Mouse (Mus musculus) embryonic facial prominence, embryonic 12.5 days (tissue): ENCODE measurements at regions not wholly inside any gene's neighbourhood (a gene's known extent, or its start where the extent isn't known, plus 50 kb on each side); places are given as distances from the start of the nearest gene placed in this dataset.

Experiments
- ATAC-seq: fragments of 200-750 bp; cut with Nextera tagmentation; 2 replicates; pipeline ENCODE4 v1.8.0; 2017; ENCODE audit not compliant: insufficient number of reproducible peaks, insufficient read depth, low FRiP score, low TSS enrichment
- H3K27ac ChIP-seq: fragments of 300-500 bp; sonication (generic); 2 replicates; pipeline ENCODE4 v1.5.1; 2016; ENCODE audit warnings: mild to moderate bottlenecking
- H3K27me3 ChIP-seq: fragments of 300-500 bp; sonication (generic); 2 replicates; pipeline ENCODE4 v1.6.1; 2016; ENCODE audit warnings: mild to moderate bottlenecking, moderate library complexity
- H3K36me3 ChIP-seq: fragments of 300-500 bp; sonication (generic); 2 replicates; pipeline ENCODE4 v1.6.1; 2016; ENCODE audit warnings: mild to moderate bottlenecking
- H3K4me1 ChIP-seq: fragments of 300-500 bp; sonication (generic); 2 replicates; pipeline ENCODE4 v1.6.1; 2016
- H3K4me2 ChIP-seq: fragments of 300-500 bp; sonication (generic); replicated peaks from 2 replicates; pipeline ENCODE4 v1.6.1; 2016; ENCODE audit warnings: mild to moderate bottlenecking, moderate library complexity
- H3K4me3 ChIP-seq: fragments of 300-500 bp; sonication (generic); 2 replicates; pipeline ENCODE4 v1.5.1; 2016; ENCODE audit warnings: mild to moderate bottlenecking
- H3K9ac ChIP-seq: fragments of 300-500 bp; sonication (generic); 2 replicates; pipeline ENCODE4 v1.6.1; 2016; ENCODE audit warnings: mild to moderate bottlenecking, moderate library complexity
- H3K9me3 ChIP-seq: fragments of 300-500 bp; sonication (generic); 2 replicates; pipeline ENCODE4 v1.6.1; 2016; ENCODE audit warnings: mild to moderate bottlenecking, moderate library complexity
- WGBS: fragments of 180-500 bp; shearing (Covaris S2); methylation state at CpG from one replicate; pipeline ENCODE4 v1.1.7; 2016; 5-methylcytosine and 5-hydroxymethylcytosine counted together

- Histone ChIP-seq H3K27me3 (no peaks in the 10 kb centered on the region), H3K36me3 (no peaks in the 10 kb centered on the region), H3K4me1 (no peaks in the 10 kb centered on the region), H3K9ac (no peak overlapping the region), H3K4me3 (no peak overlapping the region), H3K9me3 (no peaks in the 10 kb centered on the region), H3K27ac (no peak overlapping the region), H3K4me2 (no peak overlapping the region)
- ATAC-seq = no peak
- 41% methylated on average over 1 of the region's 1 CpGs for WGBS
Observed at GRCm38 (mm10) chr8:27837903-27838302, 390.4 kb downstream of the Poteg start.

- 24% methylated on average over 1 of the region's 1 CpGs for WGBS
- no peak overlapping the region for H3K4me3 ChIP-seq
- H3K4me2 ChIP-seq = no peak overlapping the region
- no peaks in the 10 kb centered on the region for H3K9me3 ChIP-seq
- H3K36me3 ChIP-seq = no peaks in the 10 kb centered on the region
- no peak overlapping the region for H3K9ac ChIP-seq
- no peaks in the 10 kb centered on the region for H3K27me3 ChIP-seq
- ATAC-seq = no peak
- H3K4me1 ChIP-seq = no peaks in the 10 kb centered on the region
- no peak overlapping the region for H3K27ac ChIP-seq
Observed at GRCm38 (mm10) chr8:27866468-27866995, 419.1 kb downstream of the Poteg start.

GRCm38 (mm10) chr8:27868591-27868990, 421.1 kb downstream of the Poteg start:
- WGBS = 90% methylated on average over 7 of the region's 7 CpGs
- no peaks in the 10 kb centered on the region for H3K27me3 ChIP-seq
- no peak overlapping the region for H3K9ac ChIP-seq
- no peaks in the 10 kb centered on the region for H3K9me3 ChIP-seq
- no peak overlapping the region for H3K4me2 ChIP-seq
- no peaks in the 10 kb centered on the region for H3K36me3 ChIP-seq
- no peak for ATAC-seq
- H3K4me1 ChIP-seq = no peaks in the 10 kb centered on the region
- H3K27ac ChIP-seq = no peak overlapping the region
- H3K4me3 ChIP-seq = no peak overlapping the region

GRCm38 (mm10) chr8:27877691-27878264, 430.3 kb downstream of the Poteg start:
- Histone ChIP-seq H3K4me1 (no peaks in the 10 kb centered on the region; the same call in 1 of the 2 replicates), H3K9ac (no peak overlapping the region), H3K9me3 (no peaks in the 10 kb centered on the region), H3K4me2 (no peak overlapping the region), H3K36me3 (no peaks in the 10 kb centered on the region), H3K27ac (no peak overlapping the region), H3K27me3 (no peaks in the 10 kb centered on the region), H3K4me3 (no peak overlapping the region)
- no peak for ATAC-seq

- Histone ChIP-seq H3K27me3 (no peaks in the 10 kb centered on the region), H3K9me3 (no peaks in the 10 kb centered on the region), H3K4me1 (no peaks in the 10 kb centered on the region), H3K4me3 (no peak overlapping the region), H3K9ac (no peak overlapping the region), H3K4me2 (no peak overlapping the region), H3K27ac (no peak overlapping the region), H3K36me3 (no peaks in the 10 kb centered on the region)
- WGBS = 51% methylated on average over 6 of the region's 6 CpGs
- ATAC-seq = no peak
Observed at GRCm38 (mm10) chr8:27889292-27889691, 441.8 kb downstream of the Poteg start.

- WGBS = 25% methylated on average over 6 of the region's 6 CpGs
- Histone ChIP-seq H3K4me3 (no peak overlapping the region), H3K36me3 (no peaks in the 10 kb centered on the region), H3K4me1 (no peaks in the 10 kb centered on the region), H3K9ac (no peak overlapping the region), H3K4me2 (no peak overlapping the region), H3K27me3 (no peaks in the 10 kb centered on the region), H3K27ac (no peak overlapping the region), H3K9me3 (no peaks in the 10 kb centered on the region)
- no peak for ATAC-seq
Observed at GRCm38 (mm10) chr8:27894325-27894724, 446.9 kb downstream of the Poteg start.

- H3K4me1 ChIP-seq = no peaks in the 10 kb centered on the region; the same call in 1 of the 2 replicates
- no peak overlapping the region for H3K4me3 ChIP-seq
- H3K27me3 ChIP-seq = no peaks in the 10 kb centered on the region
- H3K27ac ChIP-seq = no peak overlapping the region
- no peak overlapping the region for H3K9ac ChIP-seq
- 42% methylated on average over 2 of the region's 2 CpGs for WGBS
- H3K4me2 ChIP-seq = no peak overlapping the region
- ATAC-seq = no peak
- no peaks in the 10 kb centered on the region for H3K9me3 ChIP-seq
- H3K36me3 ChIP-seq = no peaks in the 10 kb centered on the region
Observed at GRCm38 (mm10) chr8:27900115-27900514, 452.6 kb downstream of the Poteg start.

GRCm38 (mm10) chr8:27903796-27904195, 456.3 kb downstream of the Poteg start:
- WGBS = 25% methylated on average over 2 of the region's 2 CpGs

GRCm38 (mm10) chr8:27909347-27909945, 462.0 kb downstream of the Poteg start:
- Histone ChIP-seq H3K9ac (no peak overlapping the region), H3K9me3 (no peaks in the 10 kb centered on the region), H3K4me3 (no peak overlapping the region), H3K27ac (no peak overlapping the region), H3K36me3 (no peaks in the 10 kb centered on the region), H3K4me1 (peaks cover 3% of the 10 kb centered on the region; the same call in 1 of the 2 replicates), H3K27me3 (no peaks in the 10 kb centered on the region), H3K4me2 (no peak overlapping the region)
- 28% methylated on average over 2 of the region's 2 CpGs for WGBS
- no peak for ATAC-seq

More at GRCm38 (mm10) chr8:27903796-27904195, 456.3 kb downstream of the Poteg start:
- H3K36me3 ChIP-seq = no peaks in the 10 kb centered on the region
- H3K4me1 ChIP-seq = no peaks in the 10 kb centered on the region; the same call in 1 of the 2 replicates
- H3K27me3 ChIP-seq = no peaks in the 10 kb centered on the region
- no peaks in the 10 kb centered on the region for H3K9me3 ChIP-seq
- no peak for ATAC-seq
- no peak overlapping the region for H3K4me3 ChIP-seq
- H3K4me2 ChIP-seq = no peak overlapping the region
- H3K27ac ChIP-seq = no peak overlapping the region
- H3K9ac ChIP-seq = no peak overlapping the region

GRCm38 (mm10) chr8:27938559-27939492, 491.4 kb downstream of the Poteg start:
- Histone ChIP-seq H3K27ac (no peak overlapping the region), H3K4me3 (no peak overlapping the region), H3K36me3 (no peaks in the 10 kb centered on the region), H3K9me3 (no peaks in the 10 kb centered on the region), H3K27me3 (no peaks in the 10 kb centered on the region), H3K4me2 (no peak overlapping the region), H3K9ac (no peak overlapping the region), H3K4me1 (no peaks in the 10 kb centered on the region; the same call in 1 of the 2 replicates)
- 30% methylated on average over 12 of the region's 12 CpGs for WGBS
- ATAC-seq = peak; percentile 35; the same call in 1 of the 2 replicates

GRCm38 (mm10) chr8:27955000-27955399, 507.5 kb downstream of the Poteg start:
- Histone ChIP-seq H3K27ac (no peak overlapping the region), H3K4me2 (no peak overlapping the region), H3K4me3 (no peak overlapping the region), H3K4me1 (no peaks in the 10 kb centered on the region), H3K9me3 (no peaks in the 10 kb centered on the region; the same call in 1 of the 2 replicates), H3K36me3 (no peaks in the 10 kb centered on the region), H3K27me3 (no peaks in the 10 kb centered on the region), H3K9ac (no peak overlapping the region)
- ATAC-seq = no peak
